Mouse (Mus musculus): ENCODE data around the gene Ggnbp2.

- TF ChIP-seq CTCF (IDR thresholded peaks at IDR 0.05; ENCODE audit: low read depth, low read length) (no peak), POLR2AphosphoS5 (IDR thresholded peaks at IDR 0.05; ENCODE audit: insufficient replicate concordance, low read depth, low read length) (no peak), GATA1 (IDR thresholded peaks at IDR 0.05; ENCODE audit: borderline replicate concordance, low read length) (no peak), TAL1 (conservative IDR thresholded peaks at IDR 0.05; ENCODE audit: low read depth, low read length) (no peak), GATA2 (IDR thresholded peaks at IDR 0.05; ENCODE audit: borderline replicate concordance, low read depth, low read length) (no peak)
Observed at GRCm38 (mm10) chr11:84869537-84870232, 932 bp downstream of the Ggnbp2 start.
